8 mouse cellular contexts compared by ENCODE assay signal in genomic region chr10:91122646-91123045, GRCm38 (mm10). TPM values are rescaled to one million over a fixed set of nuclear protein-coding genes. Genes with fewer than 3 reads are reported as not detected.
DNase-seq lines count a peak whose midpoint lies in the region; ATAC-seq and TF ChIP-seq lines count a peak whose summit lies in the region.

No protein-coding gene starts in this region.

- TF ChIP-seq CTCF in cerebellum, adult 2 months (IDR thresholded peaks at IDR 0.05; ENCODE audit: borderline replicate concordance, insufficient read depth, low read depth, low read length) = no peak
- no peak for TF ChIP-seq CTCF in testis, adult 2 months (IDR thresholded peaks at IDR 0.05; ENCODE audit: control insufficient read depth, insufficient read depth, insufficient replicate concordance, low read depth, low read length)

- H3K9ac ChIP-seq in liver, embryonic 11.5 days (ENCODE audit: low read depth, low read length) = peak overlapping the region; percentile 97

- H3K9me3 ChIP-seq in liver, embryonic 11.5 days (ENCODE audit: control insufficient read depth, low read length) = no peaks in the 10 kb centered on the region

- H3K27me3 ChIP-seq in cerebellum, adult 2 months (ENCODE audit: control insufficient read depth, insufficient read depth, low read length) = no peaks in the 10 kb centered on the region
- H3K27me3 ChIP-seq in testis, adult 2 months (ENCODE audit: control insufficient read depth, insufficient read depth, low read length) = no peaks in the 10 kb centered on the region
- H3K27me3 ChIP-seq in liver, embryonic 11.5 days (replicated peaks; ENCODE audit: control insufficient read depth, insufficient read depth, low read length) = no peaks in the 10 kb centered on the region

- peaks cover 3% of the 10 kb centered on the region for H3K36me3 ChIP-seq in testis, adult 2 months (ENCODE audit: control insufficient read depth, insufficient read depth, low read length)
- H3K36me3 ChIP-seq in liver, embryonic 11.5 days (ENCODE audit: control insufficient read depth, insufficient read depth, low read length) = peaks cover 35% of the 10 kb centered on the region

- ATAC-seq in liver, embryonic 11.5 days (replicated peaks; ENCODE audit: low FRiP score) = no peak
- ATAC-seq in frontal cortex, adult (ENCODE audit: low TSS enrichment) = no peak

- WGBS in cerebellum, adult 2 months = 17% methylated on average over 6 of the region's 6 CpGs
- WGBS in liver, embryonic 11.5 days = 25% methylated on average over 6 of the region's 6 CpGs

- TF ChIP-seq POLR2A in cerebellum, adult 2 months (IDR thresholded peaks at IDR 0.05; ENCODE audit: borderline replicate concordance, insufficient read depth, low read length) = no peak
- TF ChIP-seq POLR2A in testis, adult 2 months (IDR thresholded peaks at IDR 0.05; ENCODE audit: control insufficient read depth, low read depth, low read length) = no peak

- H3K27ac ChIP-seq in cerebellum, adult 2 months (ENCODE audit: insufficient read depth, low read length) = no peak overlapping the region
- H3K27ac ChIP-seq in testis, adult 2 months (ENCODE audit: control insufficient read depth, insufficient read depth, low read depth, low read length) = no peak overlapping the region
- H3K27ac ChIP-seq in liver, embryonic 11.5 days (ENCODE audit: low read depth, low read length) = no peak overlapping the region

- peaks cover 6% of the 10 kb centered on the region; the same call in 1 of the 2 replicates for H3K4me1 ChIP-seq in cerebellum, adult 2 months (ENCODE audit: control insufficient read depth, insufficient read depth, low read length)
- H3K4me1 ChIP-seq in testis, adult 2 months (ENCODE audit: control insufficient read depth, insufficient read depth, low read length) = no peaks in the 10 kb centered on the region; the same call in 1 of the 2 replicates
- peaks cover 19% of the 10 kb centered on the region for H3K4me1 ChIP-seq in liver, embryonic 11.5 days (replicated peaks; ENCODE audit: control insufficient read depth, insufficient read depth, low read length)

- peak overlapping the region; percentile 79 for H3K4me3 ChIP-seq in cerebellum, adult 2 months (replicated peaks; ENCODE audit: insufficient read depth, low read depth, low read length)
- H3K4me3 ChIP-seq in testis, adult 2 months (ENCODE audit: control insufficient read depth, low read depth, low read length) = peak overlapping the region; percentile 93; the same call in 1 of the 2 replicates
- H3K4me3 ChIP-seq in liver, embryonic 11.5 days (ENCODE audit: low read depth, low read length) = peak overlapping the region; percentile 98

- peak overlapping the region; percentile 82 for H3K4me2 ChIP-seq in liver, embryonic 11.5 days

- DNase-seq in cerebellum, adult 2 months = no peak
- no peak for DNase-seq in cerebellum, adult 11 months
- no peak for DNase-seq in testis, postnatal 14 days (ENCODE audit: low spot score)
- DNase-seq in liver, embryonic 11.5 days (ENCODE audit: low spot score) = no peak
- no peak for DNase-seq in retina, postnatal 1 day
- no peak for DNase-seq in testis, postnatal 10 days (ENCODE audit: low spot score)

RNA-seq across cellular contexts. Expression of gene Slc25a3, which starts 1.2 kb away (rescaled TPM):
- 772 and 804 TPM in 2 replicates for polyA plus RNA-seq in cerebellum, adult 2 months (2012; rRNA removed)
- 147 and 151 TPM in 2 replicates for polyA plus RNA-seq in testis, adult 2 months (2012; rRNA removed)
- 481 and 504 TPM in 2 replicates for polyA plus RNA-seq in liver, embryonic 11.5 days (2014; fragmentation: Nextera tagmentation; extraction: Ambion mirVana)

RNA-seq across cellular contexts. Expression of gene Ikbip, which starts 39.9 kb away (rescaled TPM):
- polyA plus RNA-seq in cerebellum, adult 2 months (2012; rRNA removed) = 15.1 and 15.7 TPM in 2 replicates
- 1.2 and 1.5 TPM in 2 replicates for polyA plus RNA-seq in testis, adult 2 months (2012; rRNA removed)
- 21.4 and 23.5 TPM in 2 replicates for polyA plus RNA-seq in liver, embryonic 11.5 days (2014; fragmentation: Nextera tagmentation; extraction: Ambion mirVana)

RNA-seq across cellular contexts. Expression of gene Apaf1, which starts 40.1 kb away (rescaled TPM):
- polyA plus RNA-seq in cerebellum, adult 2 months (2012; rRNA removed) = 5.8 and 6.5 TPM in 2 replicates
- polyA plus RNA-seq in testis, adult 2 months (2012; rRNA removed) = 1.7 and 1.9 TPM in 2 replicates
- 15.9 and 20.0 TPM in 2 replicates for polyA plus RNA-seq in liver, embryonic 11.5 days (2014; fragmentation: Nextera tagmentation; extraction: Ambion mirVana)

RNA-seq across cellular contexts. Expression of gene Tmpo, which starts 58.5 kb away (rescaled TPM):
- 47.5 and 49.8 TPM in 2 replicates for polyA plus RNA-seq in cerebellum, adult 2 months (2012; rRNA removed)
- polyA plus RNA-seq in testis, adult 2 months (2012; rRNA removed) = 17.2 and 17.4 TPM in 2 replicates
- 207 and 219 TPM in 2 replicates for polyA plus RNA-seq in liver, embryonic 11.5 days (2014; fragmentation: Nextera tagmentation; extraction: Ambion mirVana)
